Comparison of ENCODE assay signal across 8 mouse cellular contexts in genomic region chr12:111738754-111739153, GRCm38 (mm10). TPM values are rescaled to one million over a fixed set of nuclear protein-coding genes. Genes with fewer than 3 reads are reported as not detected.
DNase-seq lines count a peak whose midpoint lies in the region; ATAC-seq and TF ChIP-seq lines count a peak whose summit lies in the region.

No protein-coding gene starts in this region.

- H3K9ac ChIP-seq in intestine, embryonic 14.5 days (ENCODE audit: low read length): no peak overlapping the region
- no peak overlapping the region for H3K9ac ChIP-seq in intestine, embryonic 16.5 days (ENCODE audit: low read depth, low read length)
- H3K9ac ChIP-seq in ES-E14 (ENCODE audit: insufficient read depth, low read depth, low read length, poor library complexity, severe bottlenecking): no peak overlapping the region
- H3K9ac ChIP-seq in heart, postnatal 0 days (replicated peaks; ENCODE audit: low read depth, low read length): no peak overlapping the region
- no peak overlapping the region for H3K9ac ChIP-seq in limb, embryonic 11.5 days (ENCODE audit: low read length)

- TF ChIP-seq CTCF in cerebellum, adult 2 months (IDR thresholded peaks at IDR 0.05; ENCODE audit: borderline replicate concordance, insufficient read depth, low read depth, low read length): peak; percentile 74
- TF ChIP-seq CTCF in heart, postnatal 0 days (IDR thresholded peaks at IDR 0.05; ENCODE audit: low read depth): peak; percentile 37

- no peak for TF ChIP-seq EP300 in heart, postnatal 0 days (IDR thresholded peaks at IDR 0.05; ENCODE audit: low read depth)

- H3K27ac ChIP-seq in intestine, embryonic 14.5 days (ENCODE audit: low read depth): no peak overlapping the region
- no peak overlapping the region for H3K27ac ChIP-seq in intestine, embryonic 16.5 days (ENCODE audit: low read length)
- no peak overlapping the region for H3K27ac ChIP-seq in ES-E14 (ENCODE audit: insufficient read depth, low read depth, low read length, poor library complexity, severe bottlenecking)
- H3K27ac ChIP-seq in cerebellum, adult 2 months (ENCODE audit: insufficient read depth, low read length): no peak overlapping the region
- H3K27ac ChIP-seq in heart, postnatal 0 days (ENCODE audit: low read depth): no peak overlapping the region
- H3K27ac ChIP-seq in limb, embryonic 11.5 days (replicated peaks; ENCODE audit: low read depth, low read length): no peak overlapping the region

- 13% methylated on average over 3 of the region's 3 CpGs for WGBS in intestine, embryonic 14.5 days
- 9% methylated on average over 3 of the region's 3 CpGs for WGBS in intestine, embryonic 16.5 days
- WGBS in cerebellum, adult 2 months: 8% methylated on average over 3 of the region's 3 CpGs
- WGBS in heart, postnatal 0 days: 23% methylated on average over 3 of the region's 3 CpGs
- WGBS in limb, embryonic 11.5 days: 13% methylated on average over 3 of the region's 3 CpGs

- TF ChIP-seq POLR2A in cerebellum, adult 2 months (IDR thresholded peaks at IDR 0.05; ENCODE audit: borderline replicate concordance, insufficient read depth, low read length): no peak

- H3K27me3 ChIP-seq in intestine, embryonic 14.5 days (replicated peaks; ENCODE audit: control insufficient read depth, insufficient read depth, low read length): no peaks in the 10 kb centered on the region
- no peaks in the 10 kb centered on the region for H3K27me3 ChIP-seq in intestine, embryonic 16.5 days (replicated peaks; ENCODE audit: control insufficient read depth, insufficient read depth, low read length)
- no peaks in the 10 kb centered on the region for H3K27me3 ChIP-seq in cerebellum, adult 2 months (ENCODE audit: control insufficient read depth, insufficient read depth, low read length)
- no peaks in the 10 kb centered on the region for H3K27me3 ChIP-seq in heart, postnatal 0 days (ENCODE audit: control insufficient read depth, insufficient read depth, low read length)
- no peaks in the 10 kb centered on the region for H3K27me3 ChIP-seq in limb, embryonic 11.5 days (ENCODE audit: control insufficient read depth, insufficient read depth, low read length)

- H3K9me3 ChIP-seq in intestine, embryonic 14.5 days (ENCODE audit: control insufficient read depth, low read length): no peaks in the 10 kb centered on the region
- H3K9me3 ChIP-seq in intestine, embryonic 16.5 days (ENCODE audit: control insufficient read depth, low read length): no peaks in the 10 kb centered on the region
- H3K9me3 ChIP-seq in ES-E14 (ENCODE audit: control insufficient read depth, insufficient read depth, low read depth, low read length): no peaks in the 10 kb centered on the region
- no peaks in the 10 kb centered on the region for H3K9me3 ChIP-seq in heart, postnatal 0 days (replicated peaks; ENCODE audit: control insufficient read depth, low read length)
- H3K9me3 ChIP-seq in limb, embryonic 11.5 days (ENCODE audit: control insufficient read depth, low read length): no peaks in the 10 kb centered on the region

- H3K4me2 ChIP-seq in intestine, embryonic 14.5 days (ENCODE audit: low read length): no peak overlapping the region
- H3K4me2 ChIP-seq in intestine, embryonic 16.5 days (ENCODE audit: low read depth, low read length): no peak overlapping the region
- H3K4me2 ChIP-seq in heart, postnatal 0 days (ENCODE audit: low read depth, low read length): no peak overlapping the region
- no peak overlapping the region for H3K4me2 ChIP-seq in limb, embryonic 11.5 days (ENCODE audit: low read depth, severe bottlenecking)

- DNase-seq in intestine, embryonic 14.5 days (ENCODE audit: low spot score): peak; percentile 68
- no peak for DNase-seq in ES-E14 (ENCODE audit: low read depth, low spot score)
- peak; percentile 63 to 78 for DNase-seq in cerebellum, adult 2 months
- no peak for DNase-seq in heart, postnatal 0 days (ENCODE audit: low spot score)
- peak; percentile 70 for DNase-seq in limb, embryonic 11.5 days (ENCODE audit: low spot score)
- DNase-seq in retina, embryonic 14.5 days (ENCODE audit: low spot score): peak; percentile 84
- DNase-seq in ovary, adult 18-20 months (ENCODE audit: low spot score): no peak

- ATAC-seq in intestine, embryonic 14.5 days (replicated peaks; ENCODE audit: low FRiP score, low TSS enrichment, low read depth): no peak
- no peak for ATAC-seq in intestine, embryonic 16.5 days
- 0 out of 2 replicates have a peak, but pooled peaks have one; percentile 15 for ATAC-seq in heart, postnatal 0 days (ENCODE audit: insufficient read depth, low read depth)
- ATAC-seq in limb, embryonic 11.5 days (ENCODE audit: insufficient number of reproducible peaks, low FRiP score, low TSS enrichment, low read depth): no peak

- H3K4me3 ChIP-seq in intestine, embryonic 14.5 days (ENCODE audit: low read depth, low read length): no peak overlapping the region
- H3K4me3 ChIP-seq in intestine, embryonic 16.5 days (ENCODE audit: low read length): no peak overlapping the region
- no peak overlapping the region for H3K4me3 ChIP-seq in ES-E14 (ENCODE audit: insufficient read depth in 1 of 2, low read depth in 1 of 2, low read length in 2 of 2, poor library complexity in 1 of 2, severe bottlenecking in 1 of 2)
- H3K4me3 ChIP-seq in cerebellum, adult 2 months (replicated peaks; ENCODE audit: insufficient read depth, low read depth, low read length): no peak overlapping the region
- no peak overlapping the region for H3K4me3 ChIP-seq in heart, postnatal 0 days (ENCODE audit: low read depth, low read length)
- no peak overlapping the region for H3K4me3 ChIP-seq in limb, embryonic 11.5 days (ENCODE audit: low read depth, low read length)

- in situ Hi-C loops in ES-E14 (cut with MboI; ENCODE audit: low sequenced_read_pairs in 2 of 2, unreplicated experiment in 2 of 2): no loop called here

- H3K36me3 ChIP-seq in intestine, embryonic 14.5 days (ENCODE audit: control insufficient read depth, insufficient read depth, low read length): no peaks in the 10 kb centered on the region
- no peaks in the 10 kb centered on the region for H3K36me3 ChIP-seq in intestine, embryonic 16.5 days (ENCODE audit: control insufficient read depth, insufficient read depth, low read length)
- H3K36me3 ChIP-seq in ES-E14 (ENCODE audit: control insufficient read depth, insufficient read depth, low read length, poor library complexity, severe bottlenecking): no peaks in the 10 kb centered on the region
- no peaks in the 10 kb centered on the region for H3K36me3 ChIP-seq in heart, postnatal 0 days (replicated peaks; ENCODE audit: control insufficient read depth, insufficient read depth, low read length)
- H3K36me3 ChIP-seq in limb, embryonic 11.5 days (ENCODE audit: control insufficient read depth, insufficient read depth, low read length): no peaks in the 10 kb centered on the region

- H3K4me1 ChIP-seq in intestine, embryonic 14.5 days (replicated peaks; ENCODE audit: control insufficient read depth, insufficient read depth, low read length): peaks cover 4% of the 10 kb centered on the region
- H3K4me1 ChIP-seq in intestine, embryonic 16.5 days (ENCODE audit: control insufficient read depth, insufficient read depth, low read length): 0 out of 2 replicates have a peak, but pooled peaks cover 3% of the 10 kb centered on the region
- 0 out of 4 replicates have a peak, but pooled peaks cover 0 to 1% of the 10 kb centered on the region in 2 experiments for H3K4me1 ChIP-seq in ES-E14 (ENCODE audit: control insufficient read depth in 2 of 2, insufficient read depth in 2 of 2, low read length in 2 of 2, poor library complexity in 1 of 2)
- peaks cover 6% of the 10 kb centered on the region for H3K4me1 ChIP-seq in cerebellum, adult 2 months (ENCODE audit: control insufficient read depth, insufficient read depth, low read length)
- H3K4me1 ChIP-seq in heart, postnatal 0 days (ENCODE audit: control insufficient read depth, insufficient read depth): no peaks in the 10 kb centered on the region; the same call in 1 of the 2 replicates
- H3K4me1 ChIP-seq in limb, embryonic 11.5 days (ENCODE audit: control insufficient read depth, insufficient read depth, low read length): no peaks in the 10 kb centered on the region

TF ChIP-seq in ES-E14, 5 proteins besides CTCF, POLR2A, EP300 and RAD21 (continues in another document):
- 0 out of 2 replicates have a peak, but pooled peaks have one; percentile 22 for TF ChIP-seq ZC3H11A (IDR thresholded peaks at IDR 0.05; ENCODE audit: borderline replicate concordance, low read depth, low read length)
- TF ChIP-seq MAFK (IDR thresholded peaks at IDR 0.05; ENCODE audit: insufficient read depth, low read depth, low read length): no peak
- no peak for TF ChIP-seq ZNF384 (IDR thresholded peaks at IDR 0.05; ENCODE audit: low read depth, low read length)
- TF ChIP-seq HCFC1 (IDR thresholded peaks at IDR 0.05; ENCODE audit: borderline replicate concordance, insufficient read depth, low read length): no peak

RNA-seq across cellular contexts. Expression of gene Klc1, which starts 19.9 kb away (rescaled TPM):
- polyA plus RNA-seq in intestine, embryonic 14.5 days (2014; fragmentation: Nextera tagmentation; extraction: Ambion mirVana): 109 and 121 TPM in 2 replicates
- 75.7 and 83.4 TPM in 2 replicates for polyA plus RNA-seq in intestine, embryonic 16.5 days (2015; fragmentation: Nextera tagmentation; extraction: Ambion mirVana)
- total RNA-seq in ES-E14 (2012; rRNA removed): 47.2 and 47.9 TPM in 2 replicates
- 874 and 889 TPM in 2 replicates for polyA plus RNA-seq in cerebellum, adult 2 months (2012; rRNA removed)
- total RNA-seq in heart, postnatal 0 days (2014; rRNA removed; ENCODE audit: low replicate concordance): 82.7 and 129 TPM in 2 replicates
- 86.8 and 90.9 TPM in 2 replicates for polyA plus RNA-seq in heart, postnatal 0 days (2015; fragmentation: Nextera tagmentation; extraction: Ambion mirVana)
- polyA plus RNA-seq in limb, embryonic 11.5 days (2014; fragmentation: Nextera tagmentation; extraction: Ambion mirVana): 95.5 and 103 TPM in 2 replicates

RNA-seq across cellular contexts. Expression of gene Apopt1, which starts 25.7 kb away (rescaled TPM):
- polyA plus RNA-seq in intestine, embryonic 14.5 days (2014; fragmentation: Nextera tagmentation; extraction: Ambion mirVana): 57.1 and 58.2 TPM in 2 replicates
- 56.2 and 58.2 TPM in 2 replicates for polyA plus RNA-seq in intestine, embryonic 16.5 days (2015; fragmentation: Nextera tagmentation; extraction: Ambion mirVana)
- 14.4 and 15.2 TPM in 2 replicates for total RNA-seq in ES-E14 (2012; rRNA removed)
- 46.8 and 49.8 TPM in 2 replicates for polyA plus RNA-seq in cerebellum, adult 2 months (2012; rRNA removed)
- 18.5 and 50.7 TPM in 2 replicates for total RNA-seq in heart, postnatal 0 days (2014; rRNA removed; ENCODE audit: low replicate concordance)
- polyA plus RNA-seq in heart, postnatal 0 days (2015; fragmentation: Nextera tagmentation; extraction: Ambion mirVana): 56.4 and 58.9 TPM in 2 replicates
- 55.1 and 61.1 TPM in 2 replicates for polyA plus RNA-seq in limb, embryonic 11.5 days (2014; fragmentation: Nextera tagmentation; extraction: Ambion mirVana)

RNA-seq across cellular contexts. Expression of gene Bag5, which starts 25.7 kb away (rescaled TPM):
- 52.4 and 54.6 TPM in 2 replicates for polyA plus RNA-seq in intestine, embryonic 14.5 days (2014; fragmentation: Nextera tagmentation; extraction: Ambion mirVana)
- polyA plus RNA-seq in intestine, embryonic 16.5 days (2015; fragmentation: Nextera tagmentation; extraction: Ambion mirVana): 43.0 and 46.2 TPM in 2 replicates
- total RNA-seq in ES-E14 (2012; rRNA removed): 9.7 and 14.8 TPM in 2 replicates
- polyA plus RNA-seq in cerebellum, adult 2 months (2012; rRNA removed): 52.7 and 54.4 TPM in 2 replicates
- total RNA-seq in heart, postnatal 0 days (2014; rRNA removed; ENCODE audit: low replicate concordance): 13.3 and 16.3 TPM in 2 replicates
- polyA plus RNA-seq in heart, postnatal 0 days (2015; fragmentation: Nextera tagmentation; extraction: Ambion mirVana): 32.4 and 34.7 TPM in 2 replicates
- 56.8 and 58.2 TPM in 2 replicates for polyA plus RNA-seq in limb, embryonic 11.5 days (2014; fragmentation: Nextera tagmentation; extraction: Ambion mirVana)

Comparison
In these comparisons a context has a peak if more than half of its experiments do, and no peak if none do; other contexts are left out.
1. DNase-seq: peak in intestine, embryonic 14.5 days (single experiment), cerebellum, adult 2 months (2 of 2), limb, embryonic 11.5 days (single experiment) and retina, embryonic 14.5 days (single experiment); none in ES-E14 (single experiment), heart, postnatal 0 days (single experiment) and ovary, adult 18-20 months (single experiment).